Mouse (Mus musculus) small intestine, adult 2 months (tissue): ENCODE measurements around the gene Stk10. TPM values are rescaled to one million over a fixed set of nuclear protein-coding genes. Genes with fewer than 3 reads are reported as not detected.
A peak's percentile ranks its signal among the peaks of the same experiment; 100 is the strongest.

ENCODE experiments used
- H3K27ac ChIP-seq: fragments of 200-500 bp; 2 replicates; pipeline ENCODE4 v1.5.1; 2012; ENCODE audit warnings: low read depth, low read length, control low read depth, inconsistent platforms; ENCODE audit not compliant: insufficient read depth
- H3K27me3 ChIP-seq: fragments of 200-500 bp; 2 replicates; pipeline ENCODE4 v1.6.1; 2012; ENCODE audit warnings: mild to moderate bottlenecking, moderate library complexity, low read length, inconsistent platforms; ENCODE audit not compliant: control insufficient read depth, insufficient read depth
- H3K36me3 ChIP-seq: fragments of 200-500 bp; 2 replicates; pipeline ENCODE4 v1.6.1; 2012; ENCODE audit warnings: mild to moderate bottlenecking, low read length, control low read depth, inconsistent platforms; ENCODE audit not compliant: control insufficient read depth, insufficient read depth
- H3K4me1 ChIP-seq: fragments of 200-500 bp; 2 replicates; pipeline ENCODE4 v1.6.1; 2012; ENCODE audit warnings: low read length, inconsistent platforms, mixed read lengths; ENCODE audit not compliant: control insufficient read depth, insufficient read depth, insufficient read length
- H3K4me3 ChIP-seq: fragments of 200-500 bp; 2 replicates; pipeline ENCODE4 v1.5.1; 2012; ENCODE audit warnings: low read depth, mild to moderate bottlenecking, control low read depth, inconsistent platforms, low read length, moderate library complexity
- CTCF ChIP-seq: fragments of 200-500 bp; IDR thresholded peaks from 2 replicates; pipeline ENCODE4 v1.5.1; 2012; ENCODE audit warnings: low read depth, mild to moderate bottlenecking, control low read depth, inconsistent platforms, low read length, moderate library complexity, mixed read lengths; ENCODE audit not compliant: insufficient replicate concordance, insufficient read length; ENCODE audit errors: extremely low read depth
- POLR2A ChIP-seq: fragments of 200-500 bp; IDR thresholded peaks from 2 replicates; pipeline ENCODE4 v1.6.1; 2012; ENCODE audit warnings: low read depth, mild to moderate bottlenecking, control low read depth, inconsistent platforms, low read length, moderate library complexity
- WGBS: fragments of 180-500 bp; shearing (Covaris S2); methylation state at CpG from one replicate; pipeline ENCODE4 v1.1.7; 2018; 5-methylcytosine and 5-hydroxymethylcytosine counted together
- polyA plus RNA-seq: library from polyadenylated mRNA; depleted of rRNA; stranded (reverse); fragments of >200 nt; gene quantifications from 2 replicates; pipeline ENCODE4 v1.2.3, GENCODE M21; 2012

Gene Stk10
- polyA plus RNA-seq, 1 experiment, result 49.4 TPM

DNA sequence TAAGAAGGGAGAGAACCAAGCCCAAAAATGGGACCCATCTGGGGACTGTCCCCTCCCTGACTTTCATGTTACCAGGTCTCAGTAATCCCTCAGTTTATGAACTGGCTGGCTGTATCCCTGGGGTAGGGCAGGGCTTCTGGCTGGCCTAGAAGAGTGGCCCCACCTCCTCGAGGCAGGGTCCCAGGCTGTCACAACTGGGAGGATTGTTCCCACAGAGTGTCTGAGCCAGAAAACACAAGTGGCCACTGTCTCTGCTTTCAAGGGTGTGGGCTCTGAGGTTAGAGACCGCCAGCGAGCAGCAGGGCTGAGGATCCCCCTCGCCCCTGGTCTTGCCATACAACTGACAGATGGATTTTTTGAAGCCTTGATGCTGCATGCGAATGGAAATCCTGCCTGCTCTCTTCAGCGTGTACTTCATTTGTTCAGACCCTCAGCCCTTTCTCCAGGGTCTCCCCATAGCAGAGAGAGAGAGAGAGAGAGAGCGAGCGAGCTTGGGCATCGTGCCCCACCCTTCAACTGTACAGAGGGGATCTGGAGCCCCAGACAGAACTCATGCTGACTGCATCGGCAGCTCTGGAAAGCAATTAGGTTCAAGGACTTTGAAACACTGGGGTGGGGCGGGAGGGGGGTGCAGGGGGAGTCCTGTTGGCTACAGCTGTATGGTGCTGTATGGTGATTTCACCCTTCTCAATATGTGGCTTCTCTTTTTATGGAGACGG, 18.6 kb downstream of the Stk10 start:
- no peaks in the 10 kb centered on the region for H3K27me3 ChIP-seq
- H3K27ac ChIP-seq, result no peak overlapping the region
- H3K4me1 ChIP-seq, result peaks cover 46% of the 10 kb centered on the region
- 0 out of 2 replicates have a peak, but pooled peaks cover 5% of the 10 kb centered on the region for H3K36me3 ChIP-seq
- TF ChIP-seq CTCF (no peak), POLR2A (no peak)
- no peak overlapping the region for H3K4me3 ChIP-seq
- 64% methylated on average over 12 of the region's 12 CpGs for WGBS

DNA sequence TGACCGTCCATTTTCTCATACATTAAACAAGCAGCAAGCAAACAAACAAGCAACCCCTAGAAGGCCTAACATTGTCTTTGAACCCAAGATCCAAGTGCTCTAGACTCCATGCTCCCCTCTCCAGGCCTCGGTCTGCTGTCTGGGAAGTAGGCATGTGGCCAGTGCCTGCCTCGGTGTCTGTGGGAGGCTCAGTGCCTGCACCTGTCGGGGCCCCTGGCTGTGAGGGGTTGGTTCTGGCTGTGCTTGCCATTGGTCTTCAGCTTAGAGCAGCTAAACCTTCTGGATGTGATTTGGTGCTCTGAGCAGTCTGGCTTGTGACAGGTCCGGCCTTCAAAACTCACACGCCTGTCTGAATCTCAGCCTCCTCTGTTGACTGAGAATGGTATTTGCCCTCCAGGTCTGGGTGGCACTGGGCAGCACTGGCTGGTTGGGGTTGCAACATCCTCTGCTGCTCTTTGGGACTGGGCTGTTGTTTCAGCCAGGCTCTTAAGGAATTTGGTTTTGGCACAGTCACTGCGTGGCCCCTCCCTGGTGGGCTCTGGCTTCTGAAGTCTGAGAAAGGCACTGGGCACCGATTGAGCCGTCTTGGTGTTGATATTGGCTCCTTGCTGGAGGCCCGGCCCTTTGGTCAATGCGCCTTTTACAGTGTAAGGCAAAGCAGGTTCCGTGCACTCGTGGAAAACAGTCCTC, 19.4 kb downstream of the Stk10 start:
- peak overlapping the region; percentile 95; the same call in 1 of the 2 replicates for H3K27ac ChIP-seq

DNA sequence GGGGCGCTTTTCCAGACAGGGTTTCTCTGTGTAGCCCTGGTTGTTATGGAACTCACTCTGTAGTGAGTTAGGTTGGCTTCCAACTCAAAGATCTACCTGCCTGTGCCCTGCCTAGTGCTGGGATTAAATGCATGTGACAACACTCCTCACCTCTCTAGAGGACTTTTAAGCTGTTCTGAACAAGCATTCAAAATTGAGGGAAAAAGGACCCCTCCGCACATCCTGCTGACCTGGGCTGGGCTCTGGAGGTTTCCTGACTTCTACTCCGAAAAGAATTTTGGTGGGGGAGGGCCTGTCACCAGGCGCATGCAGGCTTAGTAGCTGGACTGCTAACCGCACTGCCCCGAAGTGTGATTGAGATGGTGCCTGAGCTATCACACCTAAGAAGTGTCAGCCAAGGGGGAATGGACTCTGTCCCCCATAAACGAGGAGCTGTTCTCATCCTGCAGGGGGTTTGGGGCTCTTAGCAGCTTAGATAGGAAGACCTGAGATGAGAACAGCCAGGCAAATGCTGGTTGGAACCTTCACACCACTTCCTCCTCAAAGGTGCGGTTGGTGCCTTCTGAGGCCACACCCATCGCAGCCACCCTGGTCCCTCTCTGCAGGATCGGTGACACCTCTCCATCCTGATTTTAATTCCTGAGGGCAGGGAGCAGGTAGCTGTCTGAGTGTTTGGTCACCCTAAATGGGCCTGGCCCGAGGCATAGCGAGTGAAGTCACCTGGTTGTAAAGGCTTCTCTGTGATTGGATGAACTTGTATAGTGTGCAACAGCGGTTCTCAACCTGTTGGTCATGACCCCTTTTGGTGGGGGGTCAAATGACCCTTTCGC, 20.4 kb downstream of the Stk10 start:
- 38% methylated on average over 14 of the region's 14 CpGs for WGBS
- Histone ChIP-seq H3K36me3 (0 out of 2 replicates have a peak, but pooled peaks cover 6% of the 10 kb centered on the region), H3K27me3 (no peaks in the 10 kb centered on the region), H3K4me1 (peaks cover 50% of the 10 kb centered on the region), H3K4me3 (no peak overlapping the region), H3K27ac (peak overlapping the region; percentile 95)
- TF ChIP-seq CTCF (no peak), POLR2A (no peak)

More for the DNA sequence above, 19.4 kb downstream of the Stk10 start:
- TF ChIP-seq POLR2A (no peak), CTCF (no peak)
- Histone ChIP-seq H3K4me3 (no peak overlapping the region), H3K4me1 (peaks cover 46% of the 10 kb centered on the region), H3K36me3 (0 out of 2 replicates have a peak, but pooled peaks cover 6% of the 10 kb centered on the region), H3K27me3 (no peaks in the 10 kb centered on the region)
- WGBS, result 74% methylated on average over 13 of the region's 13 CpGs

DNA sequence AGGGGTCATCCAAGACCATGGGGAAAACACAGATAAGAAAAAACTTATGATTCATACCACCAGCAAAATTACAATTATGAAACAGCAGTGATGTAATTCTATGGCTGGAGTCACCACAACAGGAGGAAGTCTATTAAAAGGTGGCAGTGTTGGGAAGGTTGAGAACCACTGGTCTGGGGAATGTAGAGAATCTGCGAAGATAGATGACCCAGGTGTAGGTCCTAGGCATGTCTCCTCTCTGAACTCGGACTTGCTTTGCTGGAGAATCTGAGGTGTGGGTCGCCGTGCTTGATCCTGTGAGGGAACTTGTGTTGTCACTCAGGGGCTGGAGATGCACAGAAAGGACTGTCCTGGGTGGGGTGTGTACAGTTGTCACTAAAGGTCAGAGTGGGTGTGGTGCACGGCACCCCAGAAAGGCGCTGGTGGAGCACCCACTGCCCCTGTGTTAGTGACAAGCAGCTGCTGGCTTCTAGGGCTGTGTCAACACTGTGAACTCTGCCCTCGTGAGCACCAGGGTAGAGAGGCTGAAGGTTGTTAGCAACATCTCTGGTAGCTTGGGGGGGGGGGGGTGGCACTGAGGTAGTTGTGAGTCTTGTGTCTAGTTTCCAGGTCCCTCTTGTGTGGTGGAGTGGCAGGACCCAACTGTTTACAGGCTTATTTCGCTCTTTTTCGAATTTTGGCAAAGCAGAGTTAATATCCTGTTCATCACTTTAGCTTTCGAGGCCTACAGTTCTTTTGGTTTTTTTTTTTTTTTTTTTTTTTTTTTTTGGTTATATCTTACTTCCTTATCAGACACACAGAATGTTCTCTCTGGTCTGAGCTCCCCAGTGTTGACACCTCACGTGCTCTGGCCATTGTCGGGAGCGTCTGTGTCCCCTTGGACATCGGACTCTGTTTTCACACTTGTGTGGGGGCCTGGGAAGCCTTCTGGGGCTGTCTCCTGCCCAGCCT, 21.3 kb downstream of the Stk10 start:
- peak overlapping the region; percentile 95 for H3K27ac ChIP-seq
- TF ChIP-seq POLR2A (no peak), CTCF (no peak)
- 48% methylated on average over 14 of the region's 14 CpGs for WGBS
- no peaks in the 10 kb centered on the region for H3K27me3 ChIP-seq
- 0 out of 2 replicates have a peak, but pooled peaks cover 5% of the 10 kb centered on the region for H3K36me3 ChIP-seq
- H3K4me1 ChIP-seq, result peaks cover 55% of the 10 kb centered on the region
- H3K4me3 ChIP-seq, result peak overlapping the region; percentile 7; the same call in 1 of the 2 replicates

DNA sequence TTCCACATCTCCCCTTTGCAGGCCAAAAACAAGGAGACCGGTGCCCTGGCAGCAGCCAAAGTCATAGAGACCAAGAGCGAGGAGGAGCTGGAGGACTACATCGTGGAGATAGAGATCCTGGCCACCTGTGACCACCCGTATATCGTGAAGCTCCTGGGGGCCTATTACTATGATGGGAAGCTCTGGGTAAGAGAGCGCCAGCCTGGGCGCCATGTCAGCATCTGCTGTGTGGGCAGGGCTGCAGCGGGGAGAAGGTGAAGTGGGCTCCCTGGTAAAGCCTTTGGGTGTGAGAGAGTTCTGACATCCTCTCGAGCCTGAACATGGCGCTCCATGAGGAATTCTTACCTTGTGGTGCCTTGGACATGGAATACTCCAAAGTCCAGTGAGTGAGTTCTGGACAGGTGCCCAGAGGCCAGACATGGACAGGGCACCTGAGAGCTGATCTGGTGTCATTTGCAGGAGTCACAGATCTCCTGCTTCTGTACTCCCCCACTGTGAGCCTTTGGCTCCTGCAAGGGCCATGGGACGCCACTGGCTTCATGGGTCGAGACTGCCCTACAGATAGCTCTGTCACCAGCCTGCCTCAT, 22.1 kb downstream of the Stk10 start:
- Histone ChIP-seq H3K4me1 (peaks cover 55% of the 10 kb centered on the region), H3K27ac (peak overlapping the region; percentile 95), H3K36me3 (0 out of 2 replicates have a peak, but pooled peaks cover 5% of the 10 kb centered on the region), H3K4me3 (peak overlapping the region; percentile 7; the same call in 1 of the 2 replicates), H3K27me3 (no peaks in the 10 kb centered on the region)
- TF ChIP-seq CTCF (no peak), POLR2A (no peak)
- 79% methylated on average over 12 of the region's 12 CpGs for WGBS

DNA sequence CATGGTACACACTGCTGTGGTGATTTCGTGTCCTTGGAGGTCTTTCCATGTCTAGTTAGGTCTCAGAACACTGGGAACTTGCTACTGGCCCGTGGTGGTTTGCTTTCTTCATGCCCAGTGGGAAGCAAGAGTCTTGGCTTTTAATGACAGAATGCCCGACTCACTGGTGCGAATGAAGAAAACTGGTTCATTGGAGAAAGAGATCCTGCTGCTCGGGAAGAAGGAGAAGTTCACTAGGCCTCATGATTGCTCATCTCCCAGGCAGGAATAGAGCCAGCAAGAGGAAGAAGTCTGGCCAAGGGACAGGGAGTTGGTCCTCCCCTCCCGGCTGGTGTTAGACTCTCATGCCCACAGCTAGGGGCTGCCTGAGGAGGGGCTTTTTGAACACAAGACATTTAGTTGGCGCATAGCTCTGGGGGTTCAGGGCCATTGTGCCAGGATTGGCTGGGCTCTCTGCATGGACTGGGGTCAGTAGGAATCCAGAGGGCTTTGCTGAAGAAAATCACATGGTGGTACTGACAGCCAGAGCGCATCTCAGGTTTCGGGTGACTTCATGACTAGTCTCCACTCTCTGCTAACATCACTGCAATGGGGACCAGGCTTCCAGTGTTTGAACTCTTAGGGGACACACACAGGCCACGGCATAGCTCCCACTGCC, 23.4 kb downstream of the Stk10 start:
- TF ChIP-seq POLR2A (no peak), CTCF (no peak)
- 88% methylated on average over 10 of the region's 10 CpGs for WGBS
- Histone ChIP-seq H3K4me1 (peaks cover 52% of the 10 kb centered on the region), H3K27me3 (no peaks in the 10 kb centered on the region), H3K27ac (no peak overlapping the region), H3K4me3 (no peak overlapping the region), H3K36me3 (0 out of 2 replicates have a peak, but pooled peaks cover 5% of the 10 kb centered on the region)
